Mouse (Mus musculus): Measurements from ENCODE around the gene Apol6.

Gene Apol6

GRCm38 (mm10) chr15:77072556-77073163 lies 28.1 kb downstream of the Apol6 start:
- no peak for DNase-seq

DNA sequence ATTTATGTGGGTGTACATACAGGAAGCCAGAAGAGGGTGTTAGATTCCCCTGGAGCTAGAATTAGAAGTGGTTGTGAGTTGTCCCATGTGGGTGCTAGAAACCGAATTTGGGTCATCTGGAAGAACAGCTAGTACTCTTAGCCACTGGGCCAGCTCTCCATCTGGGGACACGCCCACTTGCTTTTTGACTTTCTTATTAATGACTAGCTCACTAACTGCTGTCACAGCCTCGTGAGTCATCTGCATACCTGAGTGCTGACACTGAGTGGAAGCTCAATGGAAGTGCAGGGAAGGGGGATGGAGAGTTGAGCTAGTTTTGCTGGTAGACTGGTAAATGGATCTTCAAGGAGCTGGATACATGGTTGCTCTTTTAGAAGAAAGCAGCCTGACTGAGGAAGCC lies 32.0 kb downstream of the Apol6 start:
- DNase-seq, result no peak

DNA sequence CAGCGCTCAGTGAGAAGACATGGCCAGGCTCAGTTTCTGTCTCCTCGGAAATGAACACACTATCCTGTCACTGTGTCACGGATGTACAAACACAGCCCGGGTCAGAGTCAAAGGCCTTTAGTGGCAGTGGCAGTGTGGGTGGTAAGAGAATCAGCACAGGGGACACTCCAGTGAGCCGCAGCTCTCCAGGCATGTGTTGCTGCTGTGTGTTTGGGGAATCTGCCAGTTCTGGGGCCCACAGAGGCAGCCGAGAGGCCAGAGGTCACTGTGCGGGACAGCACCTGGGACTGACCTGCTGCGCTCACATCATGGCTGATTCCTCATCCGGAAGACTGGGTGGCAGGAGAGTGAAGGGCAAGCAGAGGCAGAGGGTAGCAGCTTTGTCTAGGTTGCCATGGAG lies 33.4 kb downstream of the Apol6 start:
- no peak for DNase-seq

DNA sequence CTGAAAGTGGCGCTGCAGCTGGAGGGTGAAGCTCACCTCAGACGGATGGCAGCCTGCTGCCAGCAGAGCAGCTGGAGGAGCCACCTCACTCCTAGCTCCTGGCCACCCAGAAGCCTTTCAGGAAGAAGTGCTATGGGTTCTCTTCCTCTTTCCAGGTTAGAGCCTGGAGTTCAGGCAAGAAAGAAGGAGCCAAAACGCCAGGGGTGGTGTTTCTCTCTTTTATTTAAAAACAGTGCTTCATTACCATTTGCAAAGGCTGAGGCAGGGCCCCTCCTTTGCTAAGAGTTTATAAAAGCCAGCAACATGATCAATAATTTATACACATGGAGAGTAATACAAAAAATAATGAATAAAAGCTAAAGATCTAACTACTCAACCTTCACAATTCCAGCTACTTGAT lies 34.3 kb downstream of the Apol6 start:
- DNase-seq, result no peak

GRCm38 (mm10) chr15:77079256-77079822 lies 34.8 kb downstream of the Apol6 start:
- no peak for DNase-seq

DNA sequence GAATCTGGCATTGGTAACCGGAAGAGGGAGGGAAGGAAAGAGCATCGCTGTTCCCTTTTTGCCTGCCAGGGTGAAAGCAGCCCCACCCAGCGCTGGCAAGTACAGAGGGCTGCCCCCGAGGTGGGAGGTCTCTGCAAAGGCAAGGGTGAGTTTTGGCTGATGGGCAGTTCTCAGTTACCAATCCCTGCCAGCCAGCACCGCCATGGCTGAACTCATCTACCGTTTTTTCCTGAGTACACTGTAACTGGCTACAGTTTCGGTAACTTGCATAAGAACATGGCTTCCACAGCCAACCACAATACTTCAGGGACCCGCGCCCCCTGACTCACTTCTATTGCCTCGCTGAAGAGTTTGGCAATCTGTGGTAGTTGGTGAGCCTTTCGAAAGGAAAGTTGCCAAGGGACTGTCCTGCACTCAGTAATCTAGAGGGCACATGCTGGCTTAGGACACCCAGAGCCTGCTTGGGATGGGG lies 35.4 kb downstream of the Apol6 start:
- DNase-seq, result peak; percentile 17

DNA sequence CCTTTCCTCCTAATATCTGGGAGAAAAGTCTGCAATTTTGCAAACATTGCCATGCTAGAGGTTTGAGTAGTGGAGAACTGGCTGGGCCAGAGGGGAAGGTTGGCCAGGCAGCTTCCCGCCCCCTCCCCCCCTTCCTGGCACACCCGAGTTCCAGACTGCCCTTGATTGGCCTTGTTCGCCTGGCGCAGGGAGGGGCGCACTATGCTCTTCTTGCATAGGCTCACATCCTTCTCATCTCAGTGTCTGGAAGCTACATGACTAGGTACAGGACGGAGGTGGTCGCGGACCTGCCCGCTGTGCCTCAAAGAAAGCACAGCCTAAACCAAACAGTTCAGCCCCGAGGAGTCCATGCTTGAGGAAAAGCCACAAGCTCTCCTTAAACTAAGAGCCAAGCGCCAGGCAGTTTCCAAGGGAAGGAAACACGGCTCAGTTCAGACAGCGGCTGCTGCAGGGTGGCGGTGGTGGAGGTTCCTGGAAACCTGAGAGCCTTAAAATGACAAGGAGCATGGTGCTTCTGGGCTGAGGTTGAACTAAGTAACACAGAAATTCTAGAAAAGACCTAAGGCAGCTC lies 36.2 kb downstream of the Apol6 start:
- no peak for DNase-seq

DNA sequence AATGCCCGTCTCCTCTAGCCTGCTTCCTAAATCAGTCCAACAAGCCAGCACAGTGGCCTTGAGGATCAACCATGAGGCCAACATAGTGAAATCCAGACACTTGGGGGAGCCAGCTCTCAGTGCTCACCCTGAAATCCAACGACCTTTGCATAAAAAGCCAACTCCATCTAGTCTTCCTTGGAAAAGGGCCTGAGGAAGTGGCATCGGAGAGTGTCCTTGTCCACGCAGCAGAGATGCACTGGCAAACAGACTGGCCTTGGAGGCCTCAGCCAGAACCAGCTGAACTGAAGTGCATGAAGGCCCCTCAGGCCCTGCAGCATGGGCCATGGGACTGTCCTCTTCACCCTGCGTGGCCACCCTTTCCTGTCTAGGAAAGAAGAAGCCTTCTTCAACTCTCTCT lies 36.9 kb downstream of the Apol6 start:
- DNase-seq, result no peak

DNA sequence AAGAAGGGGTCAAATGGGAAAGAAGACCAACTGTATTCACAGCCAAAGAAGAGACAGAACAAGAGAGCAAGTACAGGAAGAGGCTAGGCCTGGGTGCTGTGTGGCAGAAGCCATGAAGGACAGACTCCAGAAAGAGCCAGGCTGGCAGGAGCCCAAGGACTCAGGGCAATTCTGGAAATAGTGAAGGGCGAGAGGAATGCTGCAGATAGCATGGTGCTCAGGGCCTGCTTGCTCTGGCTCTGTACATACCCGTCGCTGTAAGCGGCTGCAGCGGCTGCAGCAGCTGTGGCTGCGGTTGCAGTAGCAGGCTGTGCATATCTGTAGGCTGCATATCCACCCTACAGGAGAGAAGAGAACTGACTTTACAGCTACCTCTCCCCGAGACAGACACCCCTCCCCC lies 41.3 kb downstream of the Apol6 start:
- DNase-seq, result peak; percentile 26

GRCm38 (mm10) chr15:77086488-77086887 lies 42.0 kb downstream of the Apol6 start:
- DNase-seq, result no peak

DNA sequence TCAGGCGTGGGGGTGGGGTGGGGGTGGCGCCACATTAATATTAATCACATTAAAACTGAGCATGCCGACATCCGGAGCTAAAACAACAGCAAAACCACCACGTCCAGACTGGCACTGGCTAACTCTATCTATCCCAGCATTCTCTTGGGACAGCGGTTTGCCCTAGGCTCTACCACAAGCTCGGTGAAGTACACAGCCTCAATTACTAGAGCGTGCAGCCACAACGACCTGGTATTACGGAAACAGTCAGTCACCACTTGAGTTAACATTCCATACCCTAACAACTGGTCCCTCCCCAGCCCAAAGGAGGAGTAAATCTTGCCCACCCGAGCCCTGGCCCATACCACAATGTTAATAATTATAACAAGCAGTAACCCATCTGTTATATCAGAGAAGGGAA lies 44.7 kb downstream of the Apol6 start:
- peak; percentile 18 for DNase-seq

- no peak for DNase-seq
Observed at GRCm38 (mm10) chr15:77090531-77090930, 46.0 kb downstream of the Apol6 start.

GRCm38 (mm10) chr15:77091394-77091793 lies 46.9 kb downstream of the Apol6 start:
- no peak for DNase-seq

GRCm38 (mm10) chr15:77094431-77094830 lies 49.9 kb downstream of the Apol6 start:
- no peak for DNase-seq

- DNase-seq, result no peak
Observed at GRCm38 (mm10) chr15:77095216-77095615, 50.7 kb downstream of the Apol6 start.

GRCm38 (mm10) chr15:77097358-77097757 lies 52.8 kb downstream of the Apol6 start:
- DNase-seq, result no peak

- DNase-seq, result no peak
Observed at GRCm38 (mm10) chr15:77099756-77100155, 55.2 kb downstream of the Apol6 start.

- no peak for DNase-seq
Observed at GRCm38 (mm10) chr15:77102685-77103084, 58.2 kb downstream of the Apol6 start.

DNA sequence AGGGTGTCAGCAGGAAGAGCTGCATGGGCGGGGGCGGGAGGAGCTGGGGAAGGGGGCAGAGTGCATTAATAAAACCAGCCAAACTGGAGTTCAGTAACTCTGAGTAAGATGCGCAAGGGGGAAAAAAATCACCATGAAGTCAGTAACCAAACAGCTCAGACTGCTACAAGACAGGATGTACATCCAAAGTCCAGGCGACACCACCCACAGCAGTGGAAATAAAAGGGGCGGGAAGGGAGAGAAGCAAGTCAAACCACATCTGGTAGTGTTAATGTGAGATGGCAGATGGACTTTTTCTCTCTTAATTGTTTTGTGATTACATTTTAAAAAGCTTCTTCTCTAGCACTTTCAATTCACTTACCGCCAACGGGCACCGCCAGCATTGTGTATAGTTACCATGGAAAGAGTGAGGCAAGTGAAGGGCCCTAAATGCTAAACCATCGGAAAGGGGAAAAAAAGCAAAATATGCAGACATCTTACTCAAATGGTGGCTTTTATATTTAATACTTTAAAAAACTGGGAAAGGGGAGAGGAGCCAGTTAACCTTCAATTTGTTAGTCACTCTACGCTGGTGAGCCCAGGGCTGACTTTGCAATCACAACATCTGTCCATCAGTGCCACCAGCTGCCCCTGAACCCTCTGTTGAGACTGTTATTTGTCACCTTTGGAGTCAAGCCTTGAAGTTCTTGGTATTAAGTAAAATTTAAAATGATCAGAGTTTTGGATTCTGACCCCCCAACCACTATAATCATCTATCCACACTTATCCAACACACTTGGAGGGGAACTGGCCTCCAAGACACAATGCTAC lies 60.0 kb downstream of the Apol6 start:
- DNase-seq, result no peak

- no peak for DNase-seq
Observed at GRCm38 (mm10) chr15:77105273-77105672, 60.7 kb downstream of the Apol6 start.

All from kidney, adult 9 months (tissue).